8 mouse cellular contexts compared by ENCODE assay signal in genomic region chr6:94647574-94648430, GRCm38 (mm10). TPM values are rescaled to one million over a fixed set of nuclear protein-coding genes. Genes with fewer than 3 reads are reported as not detected.
A peak's percentile ranks its signal among the peaks of the same experiment; 100 is the strongest.
DNase-seq lines count a peak whose midpoint lies in the region; ATAC-seq and TF ChIP-seq lines count a peak whose summit lies in the region.

No protein-coding gene starts in this region.

- no peaks in the 10 kb centered on the region for H3K9me3 ChIP-seq in hindbrain, embryonic 11.5 days (ENCODE audit: control insufficient read depth, low read length)

- peak overlapping the region; percentile 60; the same call in 1 of the 2 replicates for H3K27ac ChIP-seq in cerebellum, adult 2 months (ENCODE audit: insufficient read depth, low read length)
- H3K27ac ChIP-seq in hindbrain, embryonic 11.5 days (ENCODE audit: low read depth, low read length), result peak overlapping the region; percentile 3
- H3K27ac ChIP-seq in thymus, adult 2 months (ENCODE audit: control insufficient read depth, insufficient read depth, low read length), result peak overlapping the region; percentile 97

- H3K9ac ChIP-seq in hindbrain, embryonic 11.5 days (ENCODE audit: low read depth, low read length), result 0 out of 2 replicates have a peak overlapping the region, but pooled peaks have one; percentile 5

- 14% methylated on average over 10 of the region's 10 CpGs for WGBS in cerebellum, adult 2 months
- WGBS in hindbrain, embryonic 11.5 days, result 22% methylated on average over 10 of the region's 10 CpGs
- 28% methylated on average over 10 of the region's 10 CpGs for WGBS in thymus, adult 2 months

- DNase-seq in cerebellum, postnatal 4 days (ENCODE audit: low spot score in 2 of 2), result no peak
- DNase-seq in cerebellum, adult 2 months, result peak; percentile 45 to 68
- peak; percentile 85 for DNase-seq in forelimb bud, embryonic 11.5 days (ENCODE audit: low read depth, low spot score)
- DNase-seq in hindbrain, embryonic 11.5 days (ENCODE audit: low spot score), result peak; percentile 40
- peak; percentile 31 to 59 for DNase-seq in left cerebral cortex, postnatal 25 days (ENCODE audit: low spot score in 2 of 2)
- DNase-seq in mesoderm, embryonic 11.5 days (ENCODE audit: low read depth, low spot score), result peak; percentile 64
- peak; percentile 79 for DNase-seq in thymus, adult 2 months

- ATAC-seq in cerebellum, adult (ENCODE audit: insufficient number of reproducible peaks, low FRiP score, low TSS enrichment), result peak; percentile 65
- peak; percentile 67 for ATAC-seq in hindbrain, embryonic 11.5 days (ENCODE audit: low FRiP score)

- no peaks in the 10 kb centered on the region for H3K27me3 ChIP-seq in cerebellum, adult 2 months (ENCODE audit: control insufficient read depth, insufficient read depth, low read length)
- H3K27me3 ChIP-seq in hindbrain, embryonic 11.5 days (ENCODE audit: control insufficient read depth, insufficient read depth, low read length), result no peaks in the 10 kb centered on the region
- no peaks in the 10 kb centered on the region for H3K27me3 ChIP-seq in thymus, adult 2 months (ENCODE audit: control insufficient read depth, insufficient read depth, low read length)

- H3K4me3 ChIP-seq in cerebellum, adult 2 months (replicated peaks; ENCODE audit: insufficient read depth, low read depth, low read length), result no peak overlapping the region
- H3K4me3 ChIP-seq in hindbrain, embryonic 11.5 days (ENCODE audit: low read depth, low read length), result no peak overlapping the region
- H3K4me3 ChIP-seq in thymus, adult 2 months (ENCODE audit: control insufficient read depth, insufficient read depth, low read length), result no peak overlapping the region

- intact Hi-C loops in left cerebral cortex, postnatal 25 days (cut with DNase I), result no loop called here

- peaks cover 23% of the 10 kb centered on the region for H3K4me1 ChIP-seq in cerebellum, adult 2 months (ENCODE audit: control insufficient read depth, insufficient read depth, low read length)
- H3K4me1 ChIP-seq in hindbrain, embryonic 11.5 days (replicated peaks; ENCODE audit: control insufficient read depth, insufficient read depth, low read length), result peaks cover 6% of the 10 kb centered on the region
- H3K4me1 ChIP-seq in thymus, adult 2 months (replicated peaks; ENCODE audit: control insufficient read depth, insufficient read depth, low read length), result peaks cover 69% of the 10 kb centered on the region

- no peak for TF ChIP-seq POLR2A in cerebellum, adult 2 months (IDR thresholded peaks at IDR 0.05; ENCODE audit: borderline replicate concordance, insufficient read depth, low read length)
- TF ChIP-seq POLR2A in thymus, adult 2 months (IDR thresholded peaks at IDR 0.05; ENCODE audit: control insufficient read depth, extremely low read depth, insufficient read depth, low read length, poor library complexity), result no peak

- no peak overlapping the region for H3K4me2 ChIP-seq in hindbrain, embryonic 11.5 days (replicated peaks; ENCODE audit: low read depth, low read length)

- no peak for TF ChIP-seq CTCF in cerebellum, adult 2 months (IDR thresholded peaks at IDR 0.05; ENCODE audit: borderline replicate concordance, insufficient read depth, low read depth, low read length)
- no peak for TF ChIP-seq CTCF in thymus, adult 2 months (IDR thresholded peaks at IDR 0.05; ENCODE audit: borderline replicate concordance, control insufficient read depth, extremely low read depth, insufficient read depth, low read length, poor library complexity)

- no peaks in the 10 kb centered on the region for H3K36me3 ChIP-seq in hindbrain, embryonic 11.5 days (ENCODE audit: control insufficient read depth, insufficient read depth, low read length)
- no peaks in the 10 kb centered on the region for H3K36me3 ChIP-seq in thymus, adult 2 months (ENCODE audit: control insufficient read depth, insufficient read depth, low read length)

RNA-seq across cellular contexts. Expression of gene Lrig1, which starts 52.2 kb away (rescaled TPM):
- 84.5 and 86.2 TPM in 2 replicates for polyA plus RNA-seq in cerebellum, adult 2 months (2012; rRNA removed)
- polyA plus RNA-seq in hindbrain, embryonic 11.5 days (2014; fragmentation: Nextera tagmentation; extraction: Ambion mirVana), result 18.0 and 20.2 TPM in 2 replicates
- total RNA-seq in left cerebral cortex, postnatal 25 days (2021), result 10 to 100 TPM; 27.4 to 31.8 TPM
- polyA plus RNA-seq in thymus, adult 2 months (2012; rRNA removed), result 58.7 and 62.1 TPM in 2 replicates

Comparison
In these comparisons a context has a peak if more than half of its experiments do, and no peak if none do; other contexts are left out.
1. DNase-seq: peak in cerebellum, adult 2 months (2 of 2), forelimb bud, embryonic 11.5 days (single experiment), hindbrain, embryonic 11.5 days (single experiment), left cerebral cortex, postnatal 25 days (2 of 2), mesoderm, embryonic 11.5 days (single experiment) and thymus, adult 2 months (single experiment); none in cerebellum, postnatal 4 days (0 of 2).
2. H3K27ac ChIP-seq: peak in every context shown above with its lines; median percentile 97 in thymus, adult 2 months; 60 in cerebellum, adult 2 months; 3 in hindbrain, embryonic 11.5 days.